Mouse (Mus musculus) heart, postnatal 0 days (tissue): ENCODE measurements around the gene Phc2. TPM values are rescaled to one million over a fixed set of nuclear protein-coding genes. Genes with fewer than 3 reads are reported as not detected.

Experiments
- ATAC-seq: fragments of 200-750 bp; cut with Nextera tagmentation; 2 replicates; pipeline ENCODE4 v1.8.0; 2017; ENCODE audit warnings: low read depth, moderate number of reproducible peaks, moderate library complexity; ENCODE audit not compliant: insufficient read depth
- DNase-seq: peaks from one replicate; pipeline ENCODE4 v3.0.0-alpha.2; 2016; ENCODE audit warnings: low spot score
- H3K27ac ChIP-seq: fragments of 300-500 bp; sonication (generic); 2 replicates; pipeline ENCODE4 v1.5.1; 2014; ENCODE audit warnings: low read depth, mild to moderate bottlenecking
- H3K27me3 ChIP-seq: fragments of 300-500 bp; sonication (generic); 2 replicates; pipeline ENCODE4 v1.6.1; 2014; ENCODE audit warnings: low read length, mixed read lengths; ENCODE audit not compliant: control insufficient read depth, insufficient read depth
- H3K36me3 ChIP-seq: fragments of 300-500 bp; sonication (generic); replicated peaks from 2 replicates; pipeline ENCODE4 v1.6.1; 2014; ENCODE audit warnings: low read length, mixed read lengths; ENCODE audit not compliant: control insufficient read depth, insufficient read depth
- H3K4me1 ChIP-seq: fragments of 300-500 bp; sonication (generic); 2 replicates; pipeline ENCODE4 v1.6.1; 2014; ENCODE audit warnings: antibody characterized with exemption; ENCODE audit not compliant: control insufficient read depth, insufficient read depth
- H3K4me2 ChIP-seq: fragments of 300-500 bp; sonication (generic); 2 replicates; pipeline ENCODE4 v1.6.1; 2014; ENCODE audit warnings: low read depth, mild to moderate bottlenecking, low read length, moderate library complexity
- H3K4me3 ChIP-seq: fragments of 300-500 bp; sonication (generic); 2 replicates; pipeline ENCODE4 v1.5.1; 2014; ENCODE audit warnings: low read depth, low read length
- H3K9ac ChIP-seq: fragments of 300-500 bp; sonication (generic); replicated peaks from 2 replicates; pipeline ENCODE4 v1.6.1; 2014; ENCODE audit warnings: low read depth, low read length, mixed read lengths
- H3K9me3 ChIP-seq: fragments of 300-500 bp; sonication (generic); replicated peaks from 2 replicates; pipeline ENCODE4 v1.6.1; 2016; ENCODE audit warnings: low read length; ENCODE audit not compliant: control insufficient read depth
- CTCF ChIP-seq: IDR thresholded peaks from 2 replicates; pipeline ENCODE4 v1.5.1; 2016; ENCODE audit warnings: antibody characterized with exemption, control low read depth, low read depth
- EP300 ChIP-seq: IDR thresholded peaks from 2 replicates; pipeline ENCODE4 v1.6.1; 2016; ENCODE audit warnings: antibody characterized with exemption, low read depth
- WGBS: fragments of 180-500 bp; shearing (Covaris S2); extraction: QIAGEN DNeasy Blood & Tissue Kit; methylation state at CpG from one replicate; pipeline ENCODE4 v1.1.7; 2014; 5-methylcytosine and 5-hydroxymethylcytosine counted together
- polyA plus RNA-seq: library from polyadenylated mRNA; unstranded; fragments of >200 nt; fragmentation: Nextera tagmentation; extraction: Ambion mirVana; gene quantifications from 2 replicates; pipeline ENCODE4 v1.2.1, GENCODE M21; 2015
- total RNA-seq: library from RNA; depleted of rRNA; stranded (reverse); fragments of >200 nt; gene quantifications from 2 replicates; pipeline ENCODE4 v1.2.3, GENCODE M21; 2014; ENCODE audit warnings: low replicate concordance

Phc2 gene
- total and polyA plus RNA-seq, 2 experiments from 2014 or later: 22.0 to 47.7 TPM

- no peak overlapping the region for H3K27ac ChIP-seq
- ATAC-seq: no peak
- no peaks in the 10 kb centered on the region for H3K4me1 ChIP-seq
- TF ChIP-seq CTCF: no peak
- no peak for TF ChIP-seq EP300
- no peak for DNase-seq
- no peak overlapping the region for H3K9ac ChIP-seq
- H3K4me3 ChIP-seq: no peak overlapping the region
- H3K36me3 ChIP-seq: no peaks in the 10 kb centered on the region
- no peak overlapping the region for H3K4me2 ChIP-seq
- no peaks in the 10 kb centered on the region for H3K27me3 ChIP-seq
- H3K9me3 ChIP-seq: no peaks in the 10 kb centered on the region
- WGBS: 46% methylated on average over 3 of the region's 3 CpGs
These were observed 29.2 kb downstream of the Phc2 start for GRCm38 (mm10) chr4:128683706-128684105.

- Histone ChIP-seq H3K9me3 (no peaks in the 10 kb centered on the region), H3K4me3 (no peak overlapping the region), H3K27me3 (no peaks in the 10 kb centered on the region), H3K36me3 (no peaks in the 10 kb centered on the region), H3K9ac (no peak overlapping the region), H3K4me2 (no peak overlapping the region), H3K27ac (no peak overlapping the region), H3K4me1 (no peaks in the 10 kb centered on the region)
- TF ChIP-seq CTCF: no peak
- TF ChIP-seq EP300: no peak
- ATAC-seq: no peak
- no peak for DNase-seq
- WGBS: 79% methylated on average over 11 of the region's 11 CpGs
These were observed 29.6 kb downstream of the Phc2 start for GRCm38 (mm10) chr4:128684108-128684507.

GRCm38 (mm10) chr4:128688513-128688913 lies 34.0 kb downstream of the Phc2 start:
- no peaks in the 10 kb centered on the region for H3K9me3 ChIP-seq
- ATAC-seq: no peak
- DNase-seq: no peak
- H3K27ac ChIP-seq: no peak overlapping the region
- no peak overlapping the region for H3K9ac ChIP-seq
- no peaks in the 10 kb centered on the region for H3K27me3 ChIP-seq
- H3K4me2 ChIP-seq: no peak overlapping the region
- H3K4me3 ChIP-seq: no peak overlapping the region
- H3K36me3 ChIP-seq: no peaks in the 10 kb centered on the region
- no peaks in the 10 kb centered on the region for H3K4me1 ChIP-seq
- WGBS: 60% methylated on average over 6 of the region's 6 CpGs
- TF ChIP-seq CTCF (no peak), EP300 (no peak)

- Histone ChIP-seq H3K9ac (no peak overlapping the region), H3K4me1 (no peaks in the 10 kb centered on the region), H3K27me3 (no peaks in the 10 kb centered on the region), H3K27ac (no peak overlapping the region), H3K9me3 (no peaks in the 10 kb centered on the region), H3K4me3 (no peak overlapping the region), H3K4me2 (no peak overlapping the region), H3K36me3 (no peaks in the 10 kb centered on the region)
- TF ChIP-seq CTCF (no peak), EP300 (no peak)
- DNase-seq (no peak), ATAC-seq (no peak)
- WGBS: 62% methylated on average over 9 of the region's 9 CpGs
These were observed 34.5 kb downstream of the Phc2 start for GRCm38 (mm10) chr4:128688976-128689375.

- no peaks in the 10 kb centered on the region for H3K9me3 ChIP-seq
- H3K4me2 ChIP-seq: no peak overlapping the region
- 67% methylated on average over 6 of the region's 6 CpGs for WGBS
- H3K4me1 ChIP-seq: no peaks in the 10 kb centered on the region
- TF ChIP-seq CTCF: no peak
- no peak for TF ChIP-seq EP300
- no peak overlapping the region for H3K4me3 ChIP-seq
- DNase-seq (no peak), ATAC-seq (no peak)
- no peaks in the 10 kb centered on the region for H3K27me3 ChIP-seq
- no peak overlapping the region for H3K9ac ChIP-seq
- no peak overlapping the region for H3K27ac ChIP-seq
- no peaks in the 10 kb centered on the region for H3K36me3 ChIP-seq
These were observed 35.3 kb downstream of the Phc2 start for GRCm38 (mm10) chr4:128689739-128690304.

- H3K9ac ChIP-seq: no peak overlapping the region
- WGBS: 80% methylated on average over 4 of the region's 4 CpGs
- no peak overlapping the region for H3K27ac ChIP-seq
- no peak for TF ChIP-seq EP300
- no peak for TF ChIP-seq CTCF
- no peak overlapping the region for H3K4me2 ChIP-seq
- DNase-seq (no peak), ATAC-seq (no peak)
- H3K36me3 ChIP-seq: no peaks in the 10 kb centered on the region
- H3K9me3 ChIP-seq: no peaks in the 10 kb centered on the region
- no peaks in the 10 kb centered on the region for H3K27me3 ChIP-seq
- no peak overlapping the region for H3K4me3 ChIP-seq
- no peaks in the 10 kb centered on the region for H3K4me1 ChIP-seq
These were observed 36.7 kb downstream of the Phc2 start for GRCm38 (mm10) chr4:128691195-128691594.
